Mouse (Mus musculus) bone marrow, adult 2 months (tissue): Measurements from ENCODE around the gene Napb. TPM values are rescaled to one million over a fixed set of nuclear protein-coding genes. Genes with fewer than 3 reads are reported as not detected.
"Not testable (repeated sequence)": the region's sequence is repeated elsewhere in the genome, so short reads cannot be mapped to it uniquely, and the experiment has no call there.

Source experiments
- H3K27ac ChIP-seq: fragments of 200-500 bp; 2 replicates; pipeline ENCODE4 v1.5.1; 2012; ENCODE audit warnings: low read depth, mild to moderate bottlenecking, control low read depth, inconsistent platforms, low read length; ENCODE audit not compliant: control insufficient read depth, poor library complexity, insufficient read depth
- H3K4me1 ChIP-seq: fragments of 200-500 bp; 2 replicates; pipeline ENCODE4 v1.6.1; 2011; ENCODE audit warnings: low read length; ENCODE audit not compliant: control insufficient read depth, insufficient read depth
- H3K4me3 ChIP-seq: fragments of 200-500 bp; replicated peaks from 2 replicates; pipeline ENCODE3; 2011; ENCODE audit warnings: mild to moderate bottlenecking, low read depth, low read length, control low read depth; ENCODE audit not compliant: control insufficient read depth
- CTCF ChIP-seq: fragments of 200-500 bp; IDR thresholded peaks from 2 replicates; pipeline ENCODE4 v1.5.1; 2011; ENCODE audit warnings: low read length, control low read depth; ENCODE audit not compliant: control insufficient read depth, insufficient read depth
- POLR2A ChIP-seq: fragments of 200-500 bp; IDR thresholded peaks from 2 replicates; pipeline ENCODE4 v1.6.1; 2011; ENCODE audit warnings: low read depth, mild to moderate bottlenecking, control low read depth, low read length, borderline replicate concordance; ENCODE audit not compliant: control insufficient read depth
- WGBS: fragments of 180-500 bp; shearing (Covaris S2); methylation state at CpG from one replicate; pipeline ENCODE4 v1.1.7; 2018; 5-methylcytosine and 5-hydroxymethylcytosine counted together
- polyA plus RNA-seq: library from polyadenylated mRNA; stranded (reverse); fragments of >200 nt; gene quantifications from 2 replicates; pipeline ENCODE4 v1.2.4, GENCODE M21; 2011; ENCODE audit warnings: low replicate concordance; ENCODE audit not compliant: missing spikeins, insufficient read depth, insufficient read length

Napb gene
- polyA plus RNA-seq = 0.61 and 0.70 TPM in 2 replicates

GRCm38 (mm10) chr2:148732327-148733000 is at the start of gene Napb:
Gene Napb, minus strand, starts transcription at chr2:148732467.
- Histone ChIP-seq H3K27ac (no peak within 1 kb of the TSS; the same call in 1 of the 2 replicates), H3K4me1 (no peaks in the 10 kb centered on the region; the same call in 1 of the 2 replicates), H3K4me3 (peak within 1 kb of the TSS; percentile 78)
- TF ChIP-seq POLR2A (peak; percentile 49; the same call in 1 of the 2 replicates), CTCF (no peak)
- WGBS = 4% methylated on average over 18 of the region's 18 CpGs

- TF ChIP-seq CTCF (no peak), POLR2A (no peak)
- WGBS = 26% methylated on average over 1 of the region's 1 CpGs
- Histone ChIP-seq H3K27ac (no peak within 1 kb of the TSS), H3K4me3 (no peak within 1 kb of the TSS), H3K4me1 (no peaks in the 10 kb centered on the region)
Observed at GRCm38 (mm10) chr2:148781709-148782108, 49.4 kb upstream of the Napb start, which contains the start of gene 8030411F24Rik. Gene 8030411F24Rik, plus strand, starts transcription at chr2:148782009.

GRCm38 (mm10) chr2:148771397-148771796 is 39.1 kb upstream of the Napb start, which contains the start of gene Cst11:
Gene Cst11, minus strand, starts transcription at chr2:148771497.
- WGBS = 76% methylated on average over 4 of the region's 4 CpGs
- not testable (repeated sequence) for H3K4me1 ChIP-seq, H3K27ac ChIP-seq, H3K4me3 ChIP-seq

GRCm38 (mm10) chr2:148763648-148764388 is 31.6 kb upstream of the Napb start:
- H3K27ac ChIP-seq = peak overlapping the region; percentile 49
- no peaks in the 10 kb centered on the region; the same call in 1 of the 2 replicates for H3K4me1 ChIP-seq
- WGBS = 85% methylated on average over 1 of the region's 1 CpGs
- TF ChIP-seq POLR2A (no peak), CTCF (no peak)
- no peak overlapping the region for H3K4me3 ChIP-seq

- Histone ChIP-seq H3K27ac (no peak overlapping the region), H3K4me1 (no peaks in the 10 kb centered on the region; the same call in 1 of the 2 replicates), H3K4me3 (no peak overlapping the region)
- no peak for TF ChIP-seq CTCF
- WGBS = 3% methylated on average over 1 of the region's 1 CpGs
Observed at GRCm38 (mm10) chr2:148754310-148754846, 22.1 kb upstream of the Napb start.

GRCm38 (mm10) chr2:148751893-148752813 is 19.9 kb upstream of the Napb start:
- no peaks in the 10 kb centered on the region; the same call in 1 of the 2 replicates for H3K4me1 ChIP-seq
- no peak overlapping the region for H3K4me3 ChIP-seq
- WGBS = 15% methylated on average over 15 of the region's 15 CpGs
- TF ChIP-seq POLR2A (no peak), CTCF (peak; percentile 16; the same call in 1 of the 2 replicates)
- H3K27ac ChIP-seq = no peak overlapping the region

GRCm38 (mm10) chr2:148750058-148750457 is 17.8 kb upstream of the Napb start, which contains the start of gene Cstl1:
Gene Cstl1, plus strand, starts transcription at chr2:148750358.
- Histone ChIP-seq H3K4me1 (no peaks in the 10 kb centered on the region; the same call in 1 of the 2 replicates), H3K4me3 (no peak within 1 kb of the TSS), H3K27ac (no peak within 1 kb of the TSS)
- WGBS = 84% methylated on average over 1 of the region's 1 CpGs
- no peak for TF ChIP-seq POLR2A
- TF ChIP-seq CTCF = no peak

- Histone ChIP-seq H3K4me3 (no peak overlapping the region), H3K27ac (no peak overlapping the region), H3K4me1 (no peaks in the 10 kb centered on the region; the same call in 1 of the 2 replicates)
- WGBS = 68% methylated on average over 3 of the region's 3 CpGs
- TF ChIP-seq POLR2A (no peak), CTCF (no peak)
Observed at GRCm38 (mm10) chr2:148743846-148744407, 11.7 kb upstream of the Napb start.
